Mouse (Mus musculus) megakaryocyte, embryonic 14.5 days (primary cell): ENCODE measurements around the gene Tspan11.

Experiments used
- FLI1 ChIP-seq: IDR thresholded peaks from 2 replicates; pipeline ENCODE4 v1.6.1; 2012; ENCODE audit warnings: low read length, inconsistent platforms, mixed read lengths
- GATA1 ChIP-seq: IDR thresholded peaks from 3 replicates; pipeline ENCODE4 v1.6.1; 2012; ENCODE audit warnings: mixed read lengths, low read length, inconsistent platforms, borderline replicate concordance

GRCm38 (mm10) chr6:127981176-127981575, 93.8 kb downstream of the Tspan11 start:
- TF ChIP-seq GATA1 (no peak), FLI1 (no peak)
